Mouse (Mus musculus) Patski (cell line): ENCODE data around the gene Olfr101. TPM values are rescaled to one million over a fixed set of nuclear protein-coding genes. Genes with fewer than 3 reads are reported as not detected.

ENCODE experiments used
- ATAC-seq: fragments of 100-300 bp; one replicate; pipeline ENCODE4 v1.8.0; 2021
- CTCF ChIA-PET: fragments of 350-600 bp; sonication (Branson Sonifier 250); formaldehyde crosslinking; loops from one replicate; lab custom pipeline; 2022; ENCODE audit warnings: inconsistent platforms; lab: Charles Lee
- POLR2A ChIA-PET: fragments of 350-600 bp; sonication (Branson Sonifier 250); formaldehyde crosslinking; loops from one replicate; lab custom pipeline; 2022; ENCODE audit warnings: antibody characterized with exemption, inconsistent platforms; lab: Charles Lee
- DNase-seq: peaks from one replicate; pipeline ENCODE4 v3.0.0-alpha.2; 2011; ENCODE audit warnings: low read depth, low spot score
- H3K27me3 ChIP-seq: fragments of 371-371 bp; one replicate; pipeline ENCODE4 v1.5.1; 2021
- CTCF ChIP-seq: fragments of 100-300 bp; IDR thresholded peaks from one replicate; pipeline ENCODE4 v1.5.1; 2021
- in situ Hi-C: fragments of 300-500 bp; cut with MboI; formaldehyde crosslinking; loops from 3 replicates; pipeline ENCODE4 v1.11.1; 2018; ENCODE audit warnings: low pct_unique_long_range_greater_than_20kb, mixed read lengths
- polyA plus RNA-seq: library from polyadenylated mRNA; unstranded; gene quantifications from one replicate; pipeline ENCODE4 v1.2.3, GENCODE M21; 2021

Olfr101 gene
- polyA plus RNA-seq, 1 experiment from 2014 or later: not detected

GRCm38 (mm10) chr17:37263626-37264025 lies 40.5 kb downstream of the Olfr101 start, which contains the start of gene Olfr98:
Olfr98 (minus strand) TSS chr17:37263749.
- no peak for TF ChIP-seq CTCF
- CTCF ChIA-PET: no interaction called here
- POLR2A ChIA-PET: interaction anchor here (0.6 kb wide), 1 partner anchor 241 kb away, joined by 3 read pairs; no protein-coding TSS in a partner anchor
- DNase-seq (no peak), ATAC-seq (no peak)
- no peaks in the 10 kb centered on the region for H3K27me3 ChIP-seq
- in situ Hi-C loops: no loop called here

DNA sequence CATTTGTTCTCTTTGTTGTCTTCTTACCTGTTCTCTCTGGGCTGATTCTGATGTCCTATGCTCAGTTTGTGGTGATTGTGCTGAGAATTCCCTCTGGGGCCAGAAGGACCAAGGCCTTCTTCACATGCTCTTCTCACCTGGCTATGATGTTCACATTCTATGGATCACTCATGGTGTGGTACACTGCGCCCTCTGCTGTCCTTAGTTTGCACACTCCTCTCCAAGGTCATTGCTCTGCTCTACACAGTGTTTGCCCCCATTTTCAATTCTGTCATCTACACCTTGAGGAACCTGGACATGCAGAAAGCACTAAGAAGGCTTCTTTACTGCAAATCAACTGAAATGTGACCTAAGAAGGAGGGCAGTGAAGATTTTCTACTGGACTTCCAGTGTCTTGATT lies 53.6 kb downstream of the Olfr101 start:
- no peak for ATAC-seq
- no peaks in the 10 kb centered on the region for H3K27me3 ChIP-seq
- ChIA-PET CTCF (no interaction called here), POLR2A (no interaction called here)
- TF ChIP-seq CTCF: peak; percentile 39
- DNase-seq: no peak
- in situ Hi-C loops: no loop called here

GRCm38 (mm10) chr17:37249460-37249859 lies 54.7 kb downstream of the Olfr101 start:
- TF ChIP-seq CTCF: no peak
- no peak for ATAC-seq
- in situ Hi-C loops: no loop called here
- POLR2A ChIA-PET: no interaction called here
- no peak for DNase-seq
- CTCF ChIA-PET: no interaction called here
- H3K27me3 ChIP-seq: no peaks in the 10 kb centered on the region

Other genes with a start within 250 kb of the Olfr101 start
- not detected for gene Olfr90, start 215.8 kb downstream of the Olfr101 start, polyA plus RNA-seq
- not detected for gene Olfr91, start 206.0 kb downstream of the Olfr101 start, polyA plus RNA-seq
- not detected for gene Olfr92, start 184.2 kb downstream of the Olfr101 start, polyA plus RNA-seq
- not detected for gene Olfr93, start 142.8 kb downstream of the Olfr101 start, polyA plus RNA-seq
- gene Ubd, start 110.4 kb downstream of the Olfr101 start, polyA plus RNA-seq: 0.06 TPM
- gene Olfr94, start 103.3 kb downstream of the Olfr101 start, polyA plus RNA-seq: not detected
- not detected for gene Olfr95, start 91.2 kb downstream of the Olfr101 start, polyA plus RNA-seq
- not detected for gene Olfr96, start 84.2 kb downstream of the Olfr101 start, polyA plus RNA-seq
- not detected for gene Olfr97, start 67.0 kb downstream of the Olfr101 start, polyA plus RNA-seq
- gene Olfr98, start 40.6 kb downstream of the Olfr101 start, polyA plus RNA-seq: not detected
- 6.0 TPM for gene H2-M3, start 34.1 kb downstream of the Olfr101 start, polyA plus RNA-seq
- 0.05 TPM for gene Olfr99, start 20.9 kb downstream of the Olfr101 start, polyA plus RNA-seq
- gene Olfr102, start 12.7 kb upstream of the Olfr101 start, polyA plus RNA-seq: not detected
- gene Olfr103, start 35.4 kb upstream of the Olfr101 start, polyA plus RNA-seq: not detected
- not detected for gene Olfr104-ps, start 55.3 kb upstream of the Olfr101 start, polyA plus RNA-seq
- gene Olfr105-ps, start 74.7 kb upstream of the Olfr101 start, polyA plus RNA-seq: not detected
- not detected for gene Olfr106-ps, start 86.1 kb upstream of the Olfr101 start, polyA plus RNA-seq
- gene Olfr107, start 94.9 kb upstream of the Olfr101 start, polyA plus RNA-seq: 0.01 TPM
- gene Olfr108, start 141.2 kb upstream of the Olfr101 start, polyA plus RNA-seq: not detected
- not detected for gene Olfr109, start 154.6 kb upstream of the Olfr101 start, polyA plus RNA-seq
- gene H2-M2, start 179.2 kb upstream of the Olfr101 start, polyA plus RNA-seq: 0.82 TPM
- not detected for gene Olfr110, start 188.2 kb upstream of the Olfr101 start, polyA plus RNA-seq
- not detected for gene Olfr111, start 203.7 kb upstream of the Olfr101 start, polyA plus RNA-seq